Mouse (Mus musculus): Measurements from ENCODE around the gene Mapk14.
"Not testable (repeated sequence)": the region's sequence is repeated elsewhere in the genome, so short reads cannot be mapped to it uniquely, and the experiment has no call there.

Mapk14 gene

DNA sequence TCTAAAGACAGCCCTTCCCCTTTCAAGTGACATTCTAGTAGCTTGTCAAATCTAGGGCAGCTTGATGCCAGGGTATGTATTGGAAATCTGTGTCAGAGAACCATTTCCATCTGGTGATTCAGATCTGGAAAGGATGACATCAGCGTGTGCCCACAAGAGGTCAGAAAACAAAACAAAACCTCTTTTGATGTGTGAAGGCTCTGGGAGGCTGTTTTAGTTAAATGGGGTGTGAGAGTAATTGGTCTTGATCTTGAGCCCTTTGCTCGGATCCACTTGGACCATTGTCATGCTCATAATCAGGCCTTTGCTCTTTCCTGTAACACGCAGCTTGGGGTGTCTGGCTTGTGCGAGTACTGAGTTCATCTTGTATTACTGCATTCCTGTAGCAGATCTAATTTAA lies 7.1 kb downstream of the Mapk14 start:
- no peak for DNase-seq (ENCODE audit: low spot score)

DNA sequence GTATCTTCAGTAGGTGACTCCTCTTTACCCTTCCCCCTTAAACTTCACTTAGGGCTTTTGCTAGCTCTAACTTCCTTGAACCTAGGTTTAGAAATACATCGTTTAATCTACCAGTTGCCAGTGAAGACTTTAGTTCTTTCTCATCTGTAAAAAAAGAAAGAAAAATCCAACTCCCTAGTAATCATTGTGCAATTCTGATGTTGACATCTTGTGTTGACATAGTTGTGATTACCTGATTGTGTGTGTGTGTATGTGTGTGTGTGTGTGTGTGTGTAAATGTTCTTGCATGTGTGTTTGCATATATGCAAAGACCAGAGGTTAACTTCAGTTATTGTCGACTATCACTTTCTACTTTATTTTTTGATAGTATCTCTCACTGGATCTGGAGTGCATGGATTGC lies 7.5 kb downstream of the Mapk14 start:
- no peak for DNase-seq (ENCODE audit: low spot score)

DNA sequence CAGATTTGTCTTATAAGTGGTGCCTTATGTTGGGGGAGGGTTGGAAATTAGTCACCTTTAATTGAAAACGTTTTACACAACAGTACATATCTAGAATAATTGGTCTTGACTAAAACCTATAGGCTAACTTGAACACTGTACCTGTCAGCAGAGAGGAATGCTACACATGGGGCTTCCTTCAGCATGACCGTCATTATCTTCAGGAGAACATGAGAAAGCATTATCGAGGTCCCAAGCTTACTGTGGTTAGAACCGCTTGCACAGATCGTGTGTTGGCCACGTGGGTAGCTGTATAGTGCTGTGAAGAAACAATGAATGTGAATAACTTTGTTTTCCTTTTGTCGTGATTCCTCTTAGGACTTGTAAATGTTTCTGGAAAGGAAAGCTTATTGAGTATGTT lies 8.7 kb downstream of the Mapk14 start:
- DNase-seq (ENCODE audit: low spot score), result no peak

DNA sequence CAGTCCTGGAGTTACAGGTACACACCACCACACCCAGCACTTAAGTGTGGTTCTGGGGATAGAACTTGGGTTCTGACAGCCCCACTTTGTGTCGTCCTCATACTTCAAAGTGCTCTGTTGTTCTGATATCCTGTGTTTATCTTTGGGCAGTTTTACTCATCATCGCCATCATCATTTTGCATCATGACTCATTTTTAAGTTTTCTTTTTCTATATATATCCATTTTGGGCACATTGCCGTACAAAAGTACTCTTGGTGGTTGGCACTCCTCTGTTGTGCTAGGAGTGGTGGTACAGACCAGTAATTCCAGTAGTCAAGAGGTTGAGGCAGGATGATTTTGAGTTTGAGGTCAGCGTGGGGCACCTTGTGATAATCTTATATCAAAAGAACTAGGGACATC lies 10.0 kb downstream of the Mapk14 start:
- no peak for DNase-seq (ENCODE audit: low spot score)

DNA sequence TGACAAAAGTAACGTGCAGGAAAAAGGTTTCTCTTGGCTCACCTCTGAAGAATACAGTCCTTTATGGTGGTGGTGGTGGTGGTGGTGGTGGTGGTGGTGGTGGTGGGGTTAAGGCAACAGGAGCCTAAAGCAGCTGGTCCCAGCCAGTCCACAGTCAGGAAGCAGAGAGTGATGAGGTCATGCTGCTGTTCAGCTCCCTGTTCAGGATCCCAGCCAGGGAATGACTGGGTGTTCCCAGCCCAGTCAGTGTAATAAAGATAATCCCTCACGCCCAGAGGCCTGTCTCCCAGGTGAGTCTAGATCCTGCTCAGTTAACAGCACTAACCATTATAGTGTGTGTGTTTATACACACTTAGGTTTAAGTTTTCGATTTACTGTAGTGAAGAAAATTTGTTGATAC lies 10.6 kb downstream of the Mapk14 start:
- DNase-seq (ENCODE audit: low spot score), result no peak

DNA sequence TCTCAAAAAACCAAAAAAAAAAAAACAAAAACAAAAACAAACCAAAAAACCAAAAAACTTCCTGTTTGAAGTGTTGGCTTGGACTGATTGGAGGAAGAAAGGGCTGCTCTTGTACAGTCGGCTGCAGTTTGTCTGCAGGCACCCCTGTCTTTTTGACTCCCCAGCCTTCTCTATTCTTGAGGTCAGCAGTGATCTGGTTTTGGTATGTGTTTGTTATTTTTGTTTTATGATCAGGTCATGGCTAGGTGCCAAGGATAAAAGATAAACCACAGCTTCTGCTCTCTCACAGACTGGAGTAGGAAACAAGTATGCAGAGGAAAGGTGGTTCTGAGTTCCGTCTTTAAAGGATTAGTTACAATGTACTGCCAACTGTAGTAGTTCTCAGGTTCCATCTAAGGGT lies 11.5 kb downstream of the Mapk14 start:
- DNase-seq (ENCODE audit: low spot score), result no peak

DNA sequence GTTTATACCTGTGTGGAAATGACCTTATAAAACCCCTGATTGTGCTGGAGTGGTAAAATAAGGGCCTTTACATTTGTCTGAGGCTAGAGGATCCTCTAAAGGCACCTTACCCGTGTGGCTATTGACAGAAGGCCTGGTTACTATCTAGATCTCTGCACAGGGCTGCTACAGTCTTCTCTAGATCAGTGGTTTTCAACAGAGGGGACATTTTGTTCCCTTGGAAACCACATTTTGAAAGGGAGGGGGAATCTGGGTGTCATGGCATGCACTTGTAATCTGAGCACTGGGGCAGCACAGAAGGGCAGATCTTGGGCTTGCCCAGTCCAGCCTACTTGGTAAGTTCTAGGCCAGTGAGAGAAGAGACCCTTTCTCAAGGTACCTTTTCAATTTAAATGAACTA lies 15.6 kb downstream of the Mapk14 start:
- no peak for DNase-seq (ENCODE audit: low spot score)

DNA sequence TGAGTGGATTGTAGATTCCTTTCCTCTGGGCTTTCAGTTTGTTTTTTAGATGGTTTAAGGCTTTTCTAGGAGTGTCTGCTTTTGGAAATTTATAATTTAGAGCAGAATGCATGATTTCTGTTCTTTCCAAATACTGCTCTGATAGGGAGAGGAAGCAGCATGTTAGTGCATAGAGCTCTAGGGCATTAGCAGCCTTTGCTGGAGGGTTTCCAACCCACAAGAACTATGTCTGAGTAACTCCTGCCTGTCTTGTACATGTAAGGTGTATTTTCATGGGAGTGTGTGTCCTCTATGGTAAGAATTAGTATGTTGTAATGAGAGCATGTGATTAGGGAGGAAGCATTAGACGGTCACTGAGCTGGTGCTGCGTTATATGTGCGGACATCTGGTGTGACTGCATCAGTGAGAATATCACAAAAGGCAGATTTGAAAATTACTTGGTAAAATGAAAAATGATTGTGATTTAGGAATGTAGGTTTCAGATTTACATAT lies 16.1 kb downstream of the Mapk14 start:
- no peak for DNase-seq (ENCODE audit: low spot score)

DNA sequence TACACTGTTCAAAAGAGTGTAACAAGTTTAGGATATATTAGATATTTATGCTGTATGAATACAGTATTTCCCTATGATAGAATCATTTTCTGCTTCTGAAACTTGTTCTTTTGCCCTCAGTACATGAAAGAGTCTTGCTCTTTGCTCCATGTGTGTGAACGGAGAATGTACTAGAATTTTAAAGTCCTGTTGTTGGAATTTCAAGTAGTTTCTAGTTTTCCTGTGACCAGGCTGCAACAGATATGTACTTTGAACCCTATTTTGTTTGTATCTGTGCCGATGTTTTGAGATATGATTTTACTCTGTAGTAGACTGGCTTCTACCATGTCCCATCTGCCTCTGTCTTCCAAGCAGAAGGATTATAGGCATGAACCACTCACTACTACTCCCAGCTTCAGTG lies 16.7 kb downstream of the Mapk14 start:
- DNase-seq (ENCODE audit: low spot score), result no peak

DNA sequence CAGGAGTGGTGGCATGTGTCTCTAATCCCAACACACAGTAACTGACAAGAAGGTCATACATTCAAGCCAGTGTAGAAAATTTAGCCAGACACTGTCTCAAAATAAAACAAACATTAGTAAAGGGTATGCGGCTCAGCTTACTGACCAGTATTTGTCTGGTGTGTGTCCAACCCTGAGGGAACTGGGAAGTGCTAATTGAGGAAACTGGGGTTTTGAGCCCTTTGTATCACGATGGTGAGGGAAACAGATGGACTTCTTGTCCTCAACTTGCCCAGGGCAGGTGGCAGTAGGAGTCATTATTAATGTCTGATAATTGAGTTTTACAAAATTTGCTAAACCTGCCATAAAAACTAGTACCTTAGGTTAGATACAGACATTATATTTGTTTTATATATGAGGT lies 17.9 kb downstream of the Mapk14 start:
- no peak for DNase-seq (ENCODE audit: low spot score)

DNA sequence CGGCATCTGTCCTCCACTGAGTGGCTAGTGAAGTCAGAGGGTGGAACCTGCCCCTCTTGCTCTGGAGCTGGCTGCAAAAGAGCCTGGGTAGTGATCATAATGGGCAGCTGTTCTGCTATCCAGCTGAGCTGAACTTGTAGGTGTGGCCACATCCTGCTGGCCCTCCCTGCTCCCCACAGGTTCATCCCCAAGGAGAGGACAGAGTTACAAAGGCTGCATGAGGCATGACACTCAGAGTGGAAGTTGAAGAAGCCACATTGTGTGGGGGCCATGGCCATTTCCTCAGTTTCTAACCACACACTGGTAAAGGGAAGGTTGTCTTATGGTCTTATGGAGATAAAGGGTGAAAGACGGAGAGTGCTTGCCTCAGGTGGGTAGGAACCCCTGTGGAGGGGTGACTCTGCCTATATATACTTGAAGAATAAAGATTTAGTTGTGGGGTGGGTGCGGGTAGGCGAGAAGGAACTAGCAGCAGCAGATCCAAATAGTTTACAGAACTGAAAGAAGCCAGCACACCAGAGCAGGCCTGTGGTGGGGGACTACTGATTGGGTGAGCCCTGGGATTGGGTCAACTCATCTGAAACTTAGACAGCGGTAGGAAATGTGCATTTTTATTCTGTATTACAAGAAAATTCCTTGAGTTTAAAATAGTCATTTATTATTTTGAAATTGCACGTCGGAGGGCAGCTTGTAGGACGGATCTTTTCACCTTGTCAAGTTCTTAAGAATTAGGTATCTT lies 18.6 kb downstream of the Mapk14 start:
- no peak for DNase-seq (ENCODE audit: low spot score)

DNA sequence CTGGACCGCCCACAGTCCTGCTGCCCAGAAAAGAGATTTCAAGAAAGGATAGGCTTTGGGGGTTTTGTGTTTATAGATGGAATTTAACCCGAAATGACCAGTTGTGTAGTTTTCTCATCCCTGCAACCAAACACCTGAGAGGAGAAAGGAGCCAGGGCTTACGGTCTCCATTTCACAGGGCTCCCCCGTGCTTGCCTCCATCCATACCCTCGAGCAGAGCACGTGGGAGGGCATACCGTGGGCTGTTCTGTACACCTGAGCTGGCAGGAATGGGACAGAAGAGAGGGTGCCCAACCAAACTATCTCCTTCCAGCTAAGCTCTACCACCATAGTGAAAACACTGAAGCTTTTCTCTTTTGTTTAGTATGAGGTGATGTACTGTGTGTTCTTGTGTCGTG lies 19.2 kb downstream of the Mapk14 start:
- no peak for DNase-seq (ENCODE audit: low spot score)

DNA sequence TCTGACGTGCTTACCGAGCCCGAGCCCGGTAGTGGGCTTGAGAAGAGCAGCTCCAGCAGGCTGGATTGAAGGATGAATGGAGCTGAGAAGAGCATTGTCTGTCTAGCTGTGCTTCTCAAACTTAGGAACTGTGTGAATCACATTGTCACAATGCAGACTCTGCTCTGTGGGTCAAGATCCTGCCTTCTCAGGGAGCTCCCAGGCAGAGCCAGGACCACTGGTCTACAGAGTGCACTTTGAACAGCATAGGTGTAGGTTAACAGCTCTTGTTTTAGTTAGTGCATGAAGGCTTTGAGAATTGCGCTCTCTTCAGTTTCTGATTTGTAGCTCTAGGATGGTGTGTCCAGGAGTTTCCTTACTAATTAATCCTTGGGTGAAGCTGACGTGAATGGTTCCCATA lies 20.1 kb downstream of the Mapk14 start:
- DNase-seq (ENCODE audit: low spot score), result no peak

DNA sequence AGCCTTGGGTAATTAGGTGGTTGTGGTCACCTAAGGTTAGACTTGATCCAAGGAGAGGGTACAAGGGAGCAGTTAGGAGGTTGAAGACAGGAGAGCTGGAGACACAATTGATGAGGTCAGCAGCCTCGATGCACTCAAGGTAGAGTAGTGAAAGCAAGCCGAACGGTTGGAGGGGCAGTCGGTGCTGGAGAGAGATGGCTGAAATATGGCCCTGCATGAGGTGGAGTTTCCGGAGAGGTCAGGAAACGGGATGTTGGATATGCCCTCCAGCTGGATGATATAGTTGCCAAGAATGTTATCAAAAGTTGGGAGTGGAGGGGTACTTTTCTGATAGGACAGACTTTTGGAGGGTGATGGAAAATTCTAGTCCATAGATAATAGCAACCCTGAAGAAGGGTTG lies 21.2 kb downstream of the Mapk14 start:
- DNase-seq (ENCODE audit: low spot score), result no peak

DNA sequence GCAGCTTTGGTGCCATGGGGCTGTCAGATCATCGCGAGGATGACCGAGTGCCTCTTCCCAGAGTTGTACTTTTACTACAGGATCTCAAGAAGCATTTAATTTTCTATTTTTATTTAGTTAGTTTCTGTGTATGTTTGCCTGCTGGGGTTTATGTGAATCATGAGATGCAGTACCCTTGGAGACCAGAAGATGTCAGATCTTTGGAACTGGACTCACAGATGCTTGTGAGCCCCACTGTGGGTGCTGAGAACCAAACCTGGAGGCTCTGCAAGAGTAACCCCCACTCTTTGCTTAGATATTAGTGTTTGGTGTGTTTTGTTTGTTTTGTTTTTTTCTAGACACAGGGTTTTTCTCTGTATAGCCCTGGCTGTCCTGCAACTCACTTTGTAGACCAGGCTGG lies 22.9 kb downstream of the Mapk14 start:
- DNase-seq (ENCODE audit: low spot score), result no peak

DNA sequence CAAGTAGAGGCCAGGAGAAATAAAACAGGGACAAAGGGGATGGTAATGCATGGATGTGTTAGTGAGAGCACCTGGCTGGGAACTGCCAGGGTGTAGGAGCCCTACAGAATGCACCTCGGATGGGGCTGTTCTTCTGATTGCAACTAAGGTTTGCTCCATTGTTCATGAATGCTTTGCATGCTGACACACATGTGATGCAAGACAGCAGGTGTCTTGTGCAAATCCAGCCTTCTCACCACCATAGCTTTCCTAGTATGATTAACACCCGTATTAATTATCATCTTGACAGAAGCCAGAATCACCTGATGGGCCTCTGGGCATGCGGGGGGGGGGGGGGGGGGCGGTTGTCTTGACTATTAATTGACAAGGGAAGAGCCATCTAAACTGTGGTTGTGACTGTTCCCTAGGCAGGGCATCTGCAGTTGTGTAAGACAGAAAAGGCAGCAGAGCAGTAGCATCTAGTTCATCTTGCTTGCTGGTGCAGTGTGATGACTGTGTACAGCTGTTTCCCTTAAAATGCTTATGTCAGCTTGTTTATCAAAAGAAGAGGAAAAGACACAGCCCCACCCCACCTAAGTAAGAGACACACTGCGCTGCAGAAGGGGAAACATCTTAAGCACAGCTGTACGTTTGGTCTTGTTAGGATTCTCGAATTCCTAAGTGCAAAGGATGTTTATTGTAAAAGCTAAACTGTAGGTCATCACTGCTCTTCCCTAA lies 24.9 kb downstream of the Mapk14 start:
- DNase-seq (ENCODE audit: low spot score), result no peak

DNA sequence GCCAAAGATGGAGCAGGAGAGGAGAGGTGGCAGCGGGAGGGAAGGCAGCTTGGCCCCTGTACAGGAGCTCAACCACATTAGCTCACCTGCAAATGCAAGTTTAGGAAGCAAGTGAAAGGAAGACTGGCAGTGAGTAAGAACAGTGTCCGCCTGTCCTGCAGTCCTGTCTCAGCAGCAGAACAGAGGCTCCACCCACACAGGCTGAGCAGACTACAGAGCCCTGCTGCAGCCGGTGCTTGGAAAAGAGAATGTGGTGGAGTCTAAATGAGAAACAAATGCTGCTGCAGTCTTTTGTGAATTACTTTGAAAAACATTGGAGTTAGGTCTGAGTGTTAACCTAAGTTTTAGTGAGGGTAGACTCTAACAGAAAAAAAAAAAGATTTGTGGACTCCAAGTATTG lies 26.4 kb downstream of the Mapk14 start:
- DNase-seq (ENCODE audit: low spot score), result no peak

DNA sequence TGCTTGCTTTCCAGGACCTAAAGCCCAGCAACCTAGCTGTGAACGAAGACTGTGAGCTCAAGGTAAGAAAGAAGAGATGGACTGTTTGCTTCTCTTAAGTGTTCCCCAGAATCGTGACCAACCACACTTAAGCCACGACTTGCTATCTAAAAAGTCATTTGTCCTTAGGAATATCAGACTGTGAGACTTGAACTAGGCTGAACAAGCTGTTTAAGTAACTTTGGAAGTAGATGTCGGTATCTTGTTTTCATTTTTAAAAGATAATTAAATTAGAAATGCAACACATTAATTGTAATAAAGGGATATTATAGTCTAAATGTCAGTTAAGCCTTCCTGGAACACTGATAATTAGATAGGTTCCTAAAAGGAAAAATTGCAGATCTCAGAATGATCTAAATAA lies 34.7 kb downstream of the Mapk14 start, which contains the start of gene AC170998.1:
Gene AC170998.1 (plus strand): TSS at position 301 of the 400 bp plus-strand sequence.
- DNase-seq (ENCODE audit: low spot score), result no peak

DNA sequence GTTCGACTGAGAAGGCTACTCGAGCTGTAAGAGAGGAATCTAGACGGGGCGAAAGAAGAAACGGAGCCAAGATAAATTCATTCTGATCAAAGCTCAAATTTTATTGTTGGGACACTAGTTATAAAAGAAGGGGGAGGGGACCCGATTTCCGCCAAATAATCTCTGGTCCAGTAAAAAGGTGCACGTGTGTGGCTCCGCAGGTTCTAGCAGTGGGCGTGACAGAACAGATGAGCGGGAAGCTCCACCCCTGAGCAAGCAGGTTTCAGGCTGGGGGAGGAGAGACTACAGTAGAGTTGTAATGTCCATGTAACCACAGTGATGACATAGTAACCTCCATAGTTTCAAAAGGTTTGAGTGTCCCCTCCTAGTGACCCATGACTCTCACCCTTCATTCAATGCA lies 36.4 kb downstream of the Mapk14 start:
- DNase-seq (ENCODE audit: low spot score), result not testable (repeated sequence)

DNA sequence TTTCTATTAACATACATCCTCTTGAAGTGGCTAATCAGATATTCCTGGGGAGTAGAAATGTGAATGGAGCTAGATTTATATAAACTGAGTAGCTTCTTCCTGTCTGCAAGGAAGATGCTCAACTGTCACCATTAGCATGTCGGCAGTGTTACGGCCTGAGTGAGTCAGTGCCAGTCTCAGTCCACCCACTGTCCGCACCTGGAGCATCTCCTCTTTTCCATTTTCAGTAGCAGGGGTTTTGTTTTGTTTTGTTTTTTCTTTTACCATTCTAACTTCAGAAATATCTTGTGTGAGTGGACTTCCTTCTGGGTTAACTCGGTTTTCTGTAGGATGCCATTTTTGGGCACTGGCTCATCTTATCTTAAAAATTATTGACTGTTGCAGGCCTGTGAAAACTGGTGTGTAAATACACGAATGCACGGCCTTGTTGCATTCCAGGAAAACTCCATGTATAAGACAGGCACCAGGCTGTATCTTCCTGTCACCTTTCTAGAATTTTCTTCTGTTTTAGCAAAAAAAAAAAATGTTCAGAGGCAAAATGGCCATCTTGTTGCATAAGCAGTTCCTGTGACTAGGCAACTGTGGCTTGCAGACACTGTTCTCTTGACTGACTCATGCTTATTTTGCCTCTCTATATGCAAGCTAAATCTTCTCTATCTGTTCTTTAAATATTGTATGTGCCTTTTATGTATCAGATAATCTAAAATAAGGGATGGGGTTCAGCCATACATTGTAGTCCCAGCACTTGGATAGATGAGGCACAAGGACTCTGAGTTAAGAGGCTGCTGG lies 44.4 kb downstream of the Mapk14 start:
- DNase-seq (ENCODE audit: low spot score), result no peak

DNA sequence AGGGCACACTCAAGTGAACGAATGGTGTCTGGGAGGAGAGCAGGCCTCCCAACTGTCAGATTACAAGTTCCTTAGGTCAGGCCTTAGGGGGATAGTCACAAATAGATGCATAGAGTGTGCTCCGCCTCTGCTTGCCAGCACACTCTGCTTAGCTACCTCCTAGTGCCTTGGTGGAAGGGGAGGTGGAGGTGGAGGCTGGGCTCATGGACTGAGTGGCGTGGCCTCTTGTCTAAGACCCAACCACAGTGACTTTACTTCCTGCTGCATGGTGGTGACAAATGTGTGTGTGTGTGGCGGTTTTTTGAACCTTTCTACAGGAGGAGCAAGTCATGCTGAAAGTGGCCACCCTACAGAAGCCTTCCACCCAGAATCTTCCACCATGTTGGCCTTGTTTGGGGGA lies 45.4 kb downstream of the Mapk14 start:
- no peak for DNase-seq (ENCODE audit: low spot score)

DNA sequence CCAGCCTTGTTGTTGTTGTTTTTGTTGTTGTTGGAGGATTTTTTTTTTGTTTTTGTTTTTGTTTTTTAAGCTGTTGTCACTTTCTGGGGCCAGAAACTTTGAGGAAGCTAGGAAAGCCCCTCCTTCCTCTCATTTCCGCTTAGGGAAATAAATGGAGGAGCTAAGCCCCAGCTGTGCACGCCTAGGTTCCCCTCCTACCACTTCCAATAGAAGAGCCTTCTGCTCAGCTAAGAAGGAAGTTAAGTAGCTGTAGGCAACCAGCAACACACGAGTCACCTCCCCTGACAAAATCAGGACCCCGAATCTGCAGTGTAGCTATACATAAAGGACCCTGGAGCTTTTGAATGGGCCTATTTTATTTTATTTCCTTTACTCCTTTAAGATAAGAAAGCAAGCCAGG lies 46.8 kb downstream of the Mapk14 start:
- no peak for DNase-seq (ENCODE audit: low spot score)

DNA sequence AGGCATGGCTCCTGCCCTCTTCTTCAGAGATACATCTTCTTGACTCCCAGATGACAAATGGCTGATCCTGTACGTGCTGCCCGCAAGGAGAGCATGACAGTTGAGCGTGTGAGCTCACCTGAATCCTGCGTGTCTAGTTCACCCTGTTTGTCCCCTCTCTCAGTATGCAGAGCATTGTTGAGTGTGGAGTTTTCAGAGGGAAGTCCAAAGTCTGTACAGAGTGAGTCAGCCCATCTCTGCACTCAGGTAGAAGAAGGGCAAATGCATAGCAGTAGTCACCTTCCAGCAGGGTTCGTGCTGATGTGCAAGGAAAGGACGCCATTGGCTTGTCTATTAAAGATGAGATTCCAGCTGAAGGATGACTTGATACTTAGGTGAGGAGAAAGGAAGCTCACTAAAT lies 48.1 kb downstream of the Mapk14 start:
- DNase-seq (ENCODE audit: low spot score), result no peak

Data from layer of hippocampus, adult 11-12 months (tissue).